Mouse (Mus musculus): ENCODE measurements around the gene Alkbh3. TPM values are rescaled to one million over a fixed set of nuclear protein-coding genes. Genes with fewer than 3 reads are reported as not detected.

Gene Alkbh3
- polyA plus RNA-seq, 1 experiment: 84.9 TPM

DNA sequence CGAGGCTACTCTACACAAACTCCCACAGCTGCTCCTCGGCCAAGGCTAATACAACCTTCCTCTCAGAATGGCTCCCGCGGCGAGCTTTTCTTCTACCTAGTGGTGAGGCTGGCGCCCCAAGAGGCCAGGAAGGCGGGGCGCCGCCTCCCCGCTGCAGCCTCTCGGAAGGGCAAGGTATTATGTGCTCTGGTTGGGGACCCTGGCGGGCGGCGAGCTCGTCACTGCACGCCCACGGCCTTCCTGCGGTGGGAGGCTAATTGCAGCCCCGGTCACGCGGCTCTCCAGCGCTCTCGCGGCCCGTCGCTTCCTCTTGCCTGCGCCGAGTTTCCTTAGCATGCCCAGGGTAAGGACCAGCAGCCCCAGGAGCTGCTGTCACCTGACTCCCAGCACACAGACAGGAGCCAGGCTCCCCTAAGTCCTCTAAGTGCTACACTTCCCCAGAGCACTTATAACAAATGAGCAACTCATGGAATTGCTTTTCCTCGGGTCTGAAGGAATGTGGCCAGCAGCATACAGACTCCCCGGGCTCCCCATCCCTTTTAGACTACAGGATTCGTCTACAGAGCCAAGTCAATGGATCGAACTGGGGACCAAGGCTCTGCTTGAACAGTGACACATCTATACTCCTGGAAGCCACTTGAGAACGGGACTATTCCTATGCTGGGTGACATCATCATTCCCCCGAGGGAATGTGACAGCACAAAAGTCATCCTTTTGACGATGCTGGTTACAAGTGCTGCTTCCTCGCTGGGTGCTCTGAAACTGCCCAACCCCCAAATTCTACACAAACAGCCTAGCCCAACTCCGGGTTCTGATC is 34.0 kb downstream of the Alkbh3 start:
- H3K4me3 ChIP-seq (ENCODE audit: insufficient read depth, low read depth, low read length): peak overlapping the region; percentile 27
- H3K27ac ChIP-seq (replicated peaks; ENCODE audit: low read depth, low read length): no peak overlapping the region
- peaks cover 2% of the 10 kb centered on the region; the same call in 1 of the 2 replicates for H3K4me1 ChIP-seq (ENCODE audit: control insufficient read depth, insufficient read depth, insufficient read length, low read length)

- peak overlapping the region; percentile 27 for H3K4me3 ChIP-seq (ENCODE audit: insufficient read depth, low read depth, low read length)
- peaks cover 2% of the 10 kb centered on the region; the same call in 1 of the 2 replicates for H3K4me1 ChIP-seq (ENCODE audit: control insufficient read depth, insufficient read depth, insufficient read length, low read length)
- no peak overlapping the region for H3K27ac ChIP-seq (replicated peaks; ENCODE audit: low read depth, low read length)
These were observed 34.8 kb downstream of the Alkbh3 start for GRCm38 (mm10) chr2:93975526-93976435.

GRCm38 (mm10) chr2:93975041-93975440 is 35.6 kb downstream of the Alkbh3 start:
- H3K4me3 ChIP-seq (ENCODE audit: insufficient read depth, low read depth, low read length): no peak overlapping the region
- peaks cover 2% of the 10 kb centered on the region; the same call in 1 of the 2 replicates for H3K4me1 ChIP-seq (ENCODE audit: control insufficient read depth, insufficient read depth, insufficient read length, low read length)
- H3K27ac ChIP-seq (replicated peaks; ENCODE audit: low read depth, low read length): no peak overlapping the region

DNA sequence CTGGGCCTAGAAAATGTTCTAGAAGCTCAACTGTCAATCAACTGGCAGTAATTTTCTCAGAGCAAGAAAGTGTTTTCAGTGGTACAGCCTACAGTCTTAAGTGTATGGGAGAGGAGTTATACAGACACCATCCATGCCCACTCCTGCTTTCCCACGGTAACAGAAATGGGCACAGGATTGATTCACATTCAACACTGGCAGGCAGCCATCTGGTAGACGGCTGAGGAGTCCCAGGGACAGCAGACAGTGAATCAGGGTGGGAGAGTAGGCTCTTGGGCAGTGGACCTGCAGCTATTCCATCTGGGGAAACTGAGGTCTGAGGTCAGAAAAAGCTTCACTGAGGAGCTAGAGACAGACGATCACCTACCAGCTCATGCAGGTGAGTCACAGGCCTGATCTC is 39.0 kb downstream of the Alkbh3 start:
- Histone ChIP-seq H3K4me1 (ENCODE audit: control insufficient read depth, insufficient read depth, insufficient read length, low read length) (no peaks in the 10 kb centered on the region), H3K27ac (replicated peaks; ENCODE audit: low read depth, low read length) (no peak overlapping the region), H3K4me3 (ENCODE audit: insufficient read depth, low read depth, low read length) (no peak overlapping the region)

GRCm38 (mm10) chr2:93964494-93965160 is 46.0 kb downstream of the Alkbh3 start:
- Histone ChIP-seq H3K4me3 (ENCODE audit: insufficient read depth, low read depth, low read length) (no peak overlapping the region), H3K27ac (replicated peaks; ENCODE audit: low read depth, low read length) (no peak overlapping the region), H3K4me1 (ENCODE audit: control insufficient read depth, insufficient read depth, insufficient read length, low read length) (no peaks in the 10 kb centered on the region)

DNA sequence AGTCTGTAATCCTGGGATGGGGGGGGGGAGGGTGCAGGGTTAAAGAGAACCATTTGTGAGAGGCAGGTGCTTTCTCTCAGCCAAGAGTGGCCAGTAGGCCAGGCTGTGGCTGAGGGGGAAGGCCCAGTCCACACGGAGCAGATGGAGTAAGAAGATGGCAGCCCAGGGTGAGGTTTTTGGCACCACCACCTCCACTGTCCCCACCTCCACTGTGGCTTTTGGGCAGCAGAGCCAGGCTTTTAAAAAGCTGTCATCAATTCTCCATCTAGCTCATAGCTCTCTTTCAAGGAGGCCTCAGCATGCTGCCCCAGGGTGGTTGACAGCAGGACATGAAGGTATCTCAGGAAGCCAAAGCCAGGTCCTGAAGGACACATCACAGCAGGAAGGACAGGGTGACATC is 46.8 kb downstream of the Alkbh3 start:
- H3K4me3 ChIP-seq (ENCODE audit: insufficient read depth, low read depth, low read length): no peak overlapping the region
- H3K4me1 ChIP-seq (ENCODE audit: control insufficient read depth, insufficient read depth, insufficient read length, low read length): no peaks in the 10 kb centered on the region
- no peak overlapping the region for H3K27ac ChIP-seq (replicated peaks; ENCODE audit: low read depth, low read length)

DNA sequence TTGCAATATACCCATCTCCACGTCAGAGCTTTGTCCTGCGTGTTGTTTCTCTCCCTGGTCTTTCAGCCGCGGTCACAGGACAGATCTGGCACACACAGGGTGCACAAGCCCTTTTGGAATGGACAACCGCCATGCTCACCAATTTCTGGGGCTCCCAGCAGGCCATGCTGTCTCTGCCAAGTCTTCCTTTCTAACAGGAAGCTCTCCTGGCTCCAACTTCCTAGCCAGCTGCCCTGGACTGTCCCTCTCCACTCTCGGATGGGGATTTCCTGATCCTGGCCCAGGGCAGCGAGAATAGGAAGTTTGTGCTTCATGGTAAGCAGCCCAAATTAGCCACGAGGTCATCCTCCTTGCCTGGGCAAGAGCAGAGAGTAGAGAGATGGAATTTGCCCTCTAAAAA is 48.9 kb downstream of the Alkbh3 start:
- no peak overlapping the region for H3K4me3 ChIP-seq (ENCODE audit: insufficient read depth, low read depth, low read length)
- no peaks in the 10 kb centered on the region for H3K4me1 ChIP-seq (ENCODE audit: control insufficient read depth, insufficient read depth, insufficient read length, low read length)
- no peak overlapping the region for H3K27ac ChIP-seq (replicated peaks; ENCODE audit: low read depth, low read length)

- H3K4me1 ChIP-seq (ENCODE audit: control insufficient read depth, insufficient read depth, insufficient read length, low read length): no peaks in the 10 kb centered on the region
- no peak overlapping the region for H3K4me3 ChIP-seq (ENCODE audit: insufficient read depth, low read depth, low read length)
- H3K27ac ChIP-seq (replicated peaks; ENCODE audit: low read depth, low read length): no peak overlapping the region
These were observed 51.3 kb downstream of the Alkbh3 start for GRCm38 (mm10) chr2:93959346-93959745.

DNA sequence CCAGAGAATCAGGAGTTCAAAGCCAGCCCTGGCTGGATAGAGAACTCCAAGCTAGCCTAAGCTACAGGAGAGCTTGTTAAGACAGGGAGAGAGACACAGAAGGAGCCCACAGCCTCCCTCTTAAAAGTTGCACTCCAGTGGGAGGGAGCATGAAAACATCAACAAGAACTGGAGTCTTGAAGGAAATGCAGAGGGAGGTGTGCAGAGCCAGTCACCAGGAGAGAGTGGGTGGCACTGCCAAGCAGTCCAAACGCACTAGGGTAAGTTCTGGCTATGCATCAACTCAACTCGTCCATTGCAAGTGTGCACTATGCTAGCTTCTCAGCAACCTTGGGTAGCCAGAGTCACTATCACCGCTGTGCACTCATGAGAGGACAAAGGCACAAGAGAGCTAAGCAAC is 52.4 kb downstream of the Alkbh3 start:
- Histone ChIP-seq H3K27ac (replicated peaks; ENCODE audit: low read depth, low read length) (no peak overlapping the region), H3K4me3 (ENCODE audit: insufficient read depth, low read depth, low read length) (no peak overlapping the region)

DNA sequence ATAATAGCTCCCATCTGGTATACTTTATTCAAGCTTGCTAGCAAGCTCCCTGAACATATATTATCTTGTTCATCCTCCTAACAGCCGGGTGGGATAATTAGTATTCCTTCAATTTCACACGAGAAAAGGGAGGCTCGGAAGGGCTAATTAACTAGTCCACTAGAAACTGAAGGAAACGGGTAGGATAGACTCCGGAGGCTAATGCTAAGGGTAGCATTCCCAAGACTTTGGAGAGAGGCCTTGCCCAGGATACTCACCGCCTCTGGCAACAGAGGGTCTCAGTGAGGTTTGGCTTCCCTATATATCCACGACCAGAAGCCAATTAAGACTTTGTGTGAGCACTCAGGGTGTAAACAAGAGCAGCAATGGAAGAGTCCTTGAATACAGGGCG is 52.8 kb downstream of the Alkbh3 start:
- H3K27ac ChIP-seq (replicated peaks; ENCODE audit: low read depth, low read length): no peak overlapping the region
- no peak overlapping the region for H3K4me3 ChIP-seq (ENCODE audit: insufficient read depth, low read depth, low read length)
- no peaks in the 10 kb centered on the region for H3K4me1 ChIP-seq (ENCODE audit: control insufficient read depth, insufficient read depth, insufficient read length, low read length)

More for the DNA sequence above, 52.4 kb downstream of the Alkbh3 start:
- H3K4me1 ChIP-seq (ENCODE audit: control insufficient read depth, insufficient read depth, insufficient read length, low read length): no peaks in the 10 kb centered on the region

DNA sequence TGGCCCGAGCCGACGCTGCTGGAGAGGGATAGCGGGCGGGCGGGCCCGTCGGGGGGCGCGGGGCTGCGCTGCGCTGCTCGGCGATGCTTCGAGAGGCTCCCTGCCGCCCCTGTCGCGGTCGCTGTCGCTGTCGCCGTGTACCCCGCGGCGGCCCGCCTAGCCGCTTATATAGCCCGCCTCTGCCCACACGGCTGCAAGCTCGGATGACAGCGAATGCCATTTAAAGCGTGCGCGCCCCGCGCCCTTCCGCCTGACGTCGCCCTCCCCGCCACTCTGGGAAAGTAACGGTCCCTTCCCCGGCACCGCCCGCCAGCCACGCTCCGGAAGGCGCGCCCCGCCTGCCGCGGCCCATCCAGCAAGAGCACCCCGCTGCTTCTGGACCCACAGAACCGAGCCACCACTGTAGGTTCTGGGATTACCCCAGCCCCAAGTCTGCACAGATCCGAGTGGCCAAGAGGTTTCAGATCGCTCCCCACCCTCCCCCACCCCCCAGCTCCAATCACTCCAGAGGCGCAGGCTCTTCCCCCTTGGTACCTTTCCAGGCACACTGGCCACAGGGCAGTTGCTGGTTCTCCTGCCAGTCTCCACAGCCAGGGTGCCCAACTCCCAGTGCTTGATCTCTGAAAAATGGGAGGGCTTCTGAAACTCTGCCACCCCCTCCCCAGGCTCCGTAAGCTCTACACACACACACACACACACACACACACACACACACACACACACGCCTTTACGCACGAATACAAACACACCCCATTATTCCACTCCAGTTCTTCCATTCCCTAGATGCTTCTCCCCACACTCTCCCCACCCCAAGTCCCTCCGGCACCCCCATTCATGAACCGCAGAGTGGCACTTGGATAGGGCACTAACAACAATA is 53.5 kb downstream of the Alkbh3 start, which contains the start of gene Gm13889:
Gm13889 (minus strand) TSS at position 294 of the 877 bp plus-strand sequence.
- Histone ChIP-seq H3K27ac (replicated peaks; ENCODE audit: low read depth, low read length) (no peak within 1 kb of the TSS), H3K4me3 (ENCODE audit: insufficient read depth, low read depth, low read length) (peak within 1 kb of the TSS; percentile 60), H3K4me1 (ENCODE audit: control insufficient read depth, insufficient read depth, insufficient read length, low read length) (no peaks in the 10 kb centered on the region)

DNA sequence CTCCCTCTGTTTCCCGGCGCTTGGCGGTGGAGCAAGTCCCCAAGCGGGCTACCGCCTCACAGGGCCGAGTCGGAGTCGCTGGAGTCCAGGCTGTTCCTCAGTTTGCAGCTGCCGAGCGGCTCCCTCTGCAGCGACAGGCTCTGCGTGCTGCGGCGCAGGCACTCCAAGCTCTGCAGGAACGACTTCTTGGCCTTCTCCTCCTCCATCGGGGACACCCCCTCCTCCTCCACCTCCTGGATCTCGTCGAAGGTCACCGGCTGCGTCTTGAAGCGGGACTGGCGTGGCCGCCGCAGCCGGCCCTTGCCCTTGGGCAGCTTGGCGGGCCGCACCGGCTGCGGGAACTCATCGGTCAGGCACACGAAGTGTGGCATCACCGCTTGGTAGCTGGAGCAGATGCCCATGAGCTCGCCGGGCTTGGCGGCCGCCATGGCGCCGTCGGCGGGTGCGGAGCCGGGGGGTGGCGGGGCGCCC is 54.2 kb downstream of the Alkbh3 start:
- Histone ChIP-seq H3K4me1 (ENCODE audit: control insufficient read depth, insufficient read depth, insufficient read length, low read length) (no peaks in the 10 kb centered on the region), H3K27ac (replicated peaks; ENCODE audit: low read depth, low read length) (no peak overlapping the region), H3K4me3 (ENCODE audit: insufficient read depth, low read depth, low read length) (peak overlapping the region; percentile 56)

- no peaks in the 10 kb centered on the region for H3K4me1 ChIP-seq (ENCODE audit: control insufficient read depth, insufficient read depth, insufficient read length, low read length)
- peak overlapping the region; percentile 56 for H3K4me3 ChIP-seq (ENCODE audit: insufficient read depth, low read depth, low read length)
- no peak overlapping the region for H3K27ac ChIP-seq (replicated peaks; ENCODE audit: low read depth, low read length)
These were observed 54.7 kb downstream of the Alkbh3 start for GRCm38 (mm10) chr2:93955886-93956285.
